Mouse (Mus musculus): ENCODE results near the gene Mfsd12.

Mfsd12 gene

GRCm38 (mm10) chr10:81329194-81329975, 27.9 kb upstream of the Mfsd12 start:
- DNase-seq = no peak

GRCm38 (mm10) chr10:81330007-81330406, 27.3 kb upstream of the Mfsd12 start:
- DNase-seq = peak; percentile 39

DNA sequence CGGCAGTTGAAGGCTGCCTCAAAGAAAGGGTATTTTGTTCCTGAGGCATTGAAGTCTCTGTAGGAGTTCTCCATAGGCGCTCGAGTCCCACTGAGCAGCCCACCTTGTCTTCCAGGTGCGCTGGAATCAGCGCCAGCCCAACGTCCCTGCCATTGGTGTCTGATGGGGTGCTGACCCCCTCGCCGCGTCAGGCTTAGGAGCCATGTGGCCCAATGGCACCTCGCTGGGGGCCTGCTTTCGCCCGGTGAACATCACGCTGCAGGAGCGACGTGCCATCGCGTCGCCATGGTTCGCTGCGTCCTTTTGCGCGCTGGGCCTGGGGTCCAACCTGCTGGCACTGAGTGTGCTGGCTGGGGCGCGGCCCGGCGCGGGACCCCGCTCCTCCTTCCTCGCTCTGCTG, 25.0 kb upstream of the Mfsd12 start:
- DNase-seq = no peak

DNA sequence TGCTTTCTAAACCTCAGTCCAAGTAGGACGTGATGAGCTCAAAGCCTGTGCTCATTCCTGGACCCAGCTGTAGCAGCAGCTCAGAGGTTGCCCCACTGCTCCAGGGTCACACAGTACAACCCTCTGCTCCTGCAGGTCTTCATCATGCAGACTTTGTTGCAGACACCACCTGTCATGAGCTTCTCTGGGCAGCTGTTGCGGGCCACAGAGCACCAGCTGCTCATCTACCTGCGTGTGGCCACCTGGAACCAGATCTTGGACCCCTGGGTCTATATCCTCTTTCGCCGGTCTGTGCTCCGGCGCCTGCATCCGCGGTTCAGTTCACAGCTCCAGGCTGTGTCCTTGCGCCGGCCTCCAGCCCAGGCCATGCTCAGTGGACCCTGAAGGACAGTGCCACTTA, 23.0 kb upstream of the Mfsd12 start:
- DNase-seq = no peak

- no peak for DNase-seq
Observed at GRCm38 (mm10) chr10:81335393-81336340, 21.6 kb upstream of the Mfsd12 start.

- DNase-seq = no peak
Observed at GRCm38 (mm10) chr10:81336558-81336957, 20.7 kb upstream of the Mfsd12 start.

GRCm38 (mm10) chr10:81340551-81341332, 16.5 kb upstream of the Mfsd12 start:
- DNase-seq = no peak

GRCm38 (mm10) chr10:81341333-81341949, 15.8 kb upstream of the Mfsd12 start:
- DNase-seq = peak; percentile 81

DNA sequence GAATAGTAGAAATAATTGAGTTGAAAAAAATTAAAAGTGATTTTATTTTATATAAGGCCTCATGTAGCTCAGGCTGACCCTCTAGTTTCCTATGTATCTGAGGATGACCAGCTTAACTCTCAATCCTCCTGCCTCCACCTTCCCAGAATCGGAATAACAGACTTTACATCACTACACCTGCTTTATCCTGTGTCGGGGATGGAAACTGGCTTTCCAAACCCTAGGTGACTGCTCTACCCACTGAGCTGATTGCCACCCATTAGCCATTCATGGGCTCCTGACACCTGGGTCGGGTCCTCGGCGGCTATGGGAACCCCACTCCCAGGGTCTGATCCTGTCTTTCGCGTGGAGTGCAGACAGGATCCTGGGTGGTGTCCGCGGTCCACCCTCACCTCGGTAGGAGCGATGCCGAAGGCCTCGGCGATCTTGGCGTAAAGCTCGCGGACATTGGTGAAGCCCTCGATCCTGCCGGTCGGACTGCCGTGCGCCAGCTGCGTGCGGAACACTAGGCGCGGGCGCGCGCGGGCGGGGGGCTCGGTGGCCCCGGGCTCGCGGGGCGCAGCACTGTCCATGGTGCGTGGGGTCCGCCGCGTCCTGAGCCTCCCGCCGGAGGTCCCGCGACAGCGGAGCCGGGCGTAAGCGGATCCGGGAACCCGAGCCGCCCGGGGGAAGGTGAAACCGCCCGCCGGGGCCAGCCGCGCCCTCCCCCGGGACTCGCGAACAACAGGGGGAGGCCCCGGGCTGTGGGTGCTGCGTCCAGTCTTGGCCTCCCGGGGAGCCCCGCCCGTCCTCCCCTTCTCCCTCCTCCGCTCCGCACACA, 14.4 kb upstream of the Mfsd12 start, which contains the start of gene Gipc3:
Gene Gipc3, minus strand, starts transcription at position 581 of the 820 bp plus-strand sequence.
- no peak for DNase-seq

DNA sequence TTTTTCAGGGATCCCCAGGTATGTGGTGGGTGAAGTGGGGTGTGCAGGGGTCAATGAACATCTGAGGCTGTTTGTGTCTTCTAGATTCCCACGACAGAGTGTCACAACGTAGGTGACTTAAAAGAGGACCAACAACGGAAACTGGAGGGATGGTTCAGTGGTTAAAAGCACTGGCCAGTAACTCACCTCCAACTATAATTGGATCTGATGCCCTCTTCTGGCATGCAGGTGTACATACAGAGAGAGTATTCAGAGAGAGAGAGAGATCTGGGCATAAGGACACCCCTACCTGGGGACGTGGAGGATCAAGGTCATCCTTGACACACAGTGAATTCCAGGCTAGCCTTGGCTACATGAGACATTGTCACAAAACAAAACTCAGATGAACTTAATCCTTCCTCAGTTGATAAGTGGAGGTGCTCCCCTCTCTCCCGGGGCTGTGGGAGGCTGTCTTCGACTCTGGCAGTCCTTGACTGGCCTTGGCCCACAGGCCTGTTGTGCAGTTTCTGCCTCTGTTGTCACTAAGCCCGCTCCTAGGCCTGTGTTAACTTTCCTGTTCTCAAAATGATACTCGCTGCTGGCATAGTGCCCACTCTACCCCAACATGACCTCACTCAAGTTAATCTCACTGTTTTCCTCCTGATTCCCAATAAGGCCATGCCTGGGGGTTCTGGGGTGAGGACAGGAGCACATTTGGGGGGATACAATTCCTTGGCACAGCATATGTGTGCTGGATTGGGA, 12.7 kb upstream of the Mfsd12 start:
- DNase-seq = no peak

- no peak for DNase-seq
Observed at GRCm38 (mm10) chr10:81345162-81345534, 12.1 kb upstream of the Mfsd12 start.

DNA sequence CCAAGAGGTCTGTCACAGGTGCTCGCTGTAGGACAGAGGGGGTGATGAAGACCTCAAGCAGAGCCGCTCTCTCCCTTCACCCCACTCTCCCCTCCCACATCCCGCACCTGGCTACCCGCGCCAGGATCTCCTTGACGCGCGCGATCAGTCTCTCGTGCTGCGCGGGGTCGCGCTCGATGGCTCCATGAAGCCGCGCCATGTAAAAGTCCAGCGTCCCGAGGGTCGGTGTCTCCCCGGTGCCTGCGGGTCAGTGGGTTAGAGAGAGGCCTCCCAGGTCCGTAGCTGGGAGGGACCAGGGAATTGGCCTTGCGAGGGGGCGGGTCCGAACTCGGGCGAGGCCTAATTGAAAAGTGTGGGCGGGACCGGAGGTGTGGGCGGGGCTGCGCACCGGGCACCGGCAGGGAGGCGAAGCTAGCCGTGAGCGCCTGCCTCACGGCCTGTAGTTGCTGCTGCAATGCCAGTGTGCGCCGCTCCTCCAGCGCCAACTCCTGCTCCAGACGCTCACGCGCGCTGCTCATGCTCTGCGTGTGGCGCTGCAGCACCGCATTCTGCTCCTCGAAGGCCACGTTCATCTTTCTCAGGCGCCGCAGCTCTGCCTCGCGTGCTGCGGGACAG, 10.7 kb upstream of the Mfsd12 start:
- peak; percentile 80 for DNase-seq

- peak; percentile 63 for DNase-seq
Observed at GRCm38 (mm10) chr10:81349146-81349545, 8.1 kb upstream of the Mfsd12 start.

GRCm38 (mm10) chr10:81349961-81350350, 7.3 kb upstream of the Mfsd12 start:
- DNase-seq = no peak

DNA sequence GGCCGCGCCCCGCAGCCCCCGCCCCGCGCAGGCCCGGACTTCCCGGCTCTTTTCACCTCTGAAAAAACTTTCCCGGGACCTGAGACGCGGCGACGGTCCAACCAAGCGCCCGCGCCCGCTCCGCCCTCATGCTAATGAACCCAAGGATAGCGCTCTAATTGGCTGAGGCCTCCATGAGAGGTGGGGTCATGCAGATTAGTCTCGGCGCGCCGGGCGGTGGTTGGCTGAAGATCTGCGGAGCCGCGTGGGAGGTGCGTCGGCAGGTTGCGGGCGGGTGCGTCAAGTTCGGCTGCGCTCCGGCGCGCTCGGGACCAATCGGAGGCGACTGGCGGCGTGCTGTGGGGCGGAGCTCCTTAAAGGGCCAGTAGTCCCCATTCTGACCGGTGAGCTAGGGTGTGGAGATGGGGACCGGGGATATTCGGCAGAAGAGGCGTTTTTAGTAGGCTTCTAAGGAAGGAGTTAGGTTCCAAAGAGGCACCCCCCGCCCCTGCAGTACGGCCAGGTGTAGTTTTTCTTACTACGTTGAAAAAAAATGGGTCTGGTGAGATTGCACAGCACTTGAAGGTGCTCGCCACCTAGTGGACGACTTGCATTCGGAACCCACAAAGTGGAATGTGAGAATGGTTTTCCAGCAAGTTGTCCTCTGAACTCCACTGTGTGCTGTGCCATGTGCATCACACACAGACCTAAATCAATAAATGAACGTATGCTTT, 6.8 kb upstream of the Mfsd12 start, which contains the start of gene Hmg20b:
Gene Hmg20b, minus strand, starts transcription at position 130 of the 713 bp plus-strand sequence.
- peak; percentile 99 for DNase-seq

GRCm38 (mm10) chr10:81351678-81352291, 5.5 kb upstream of the Mfsd12 start:
- DNase-seq = no peak

- no peak for DNase-seq
Observed at GRCm38 (mm10) chr10:81354738-81355477, 2.4 kb upstream of the Mfsd12 start.

- no peak for DNase-seq
Observed at GRCm38 (mm10) chr10:81355533-81355932, 1.8 kb upstream of the Mfsd12 start.

All from kidney, adult 18-20 months (tissue).